ENCODE assay signal across 18 mouse cellular contexts in genomic region chr4:125313252-125313651, GRCm38 (mm10).
DNase-seq lines count a peak whose midpoint lies in the region; ATAC-seq and TF ChIP-seq lines count a peak whose summit lies in the region.
"Had no signal": no experiment of that assay in that cellular context is flagged by ENCODE, and none has a peak within 500 bp of the region (broad histone marks: within the 10 kb centered on the region; RNA-seq: fewer than 3 reads in every experiment).

No protein-coding gene starts in this region.

- peak overlapping the region; percentile 43 for H3K4me3 ChIP-seq in E14TG2a.4 (replicated peaks; ENCODE audit: low read length)
- H3K4me3 ChIP-seq in ES-Bruce4 (ENCODE audit: low read depth, low read length) = no peak overlapping the region
- no peak overlapping the region for H3K4me3 ChIP-seq in neural tube, embryonic 13.5 days
- H3K4me3 ChIP-seq: embryonic facial prominence, embryonic 15.5 days; heart, embryonic 10.5 days; intestine, embryonic 15.5 days had no signal

- no peak overlapping the region for H3K27ac ChIP-seq in ES-Bruce4 (ENCODE audit: insufficient read depth, low read length)
- H3K27ac ChIP-seq in neural tube, embryonic 13.5 days (replicated peaks) = 0 out of 2 replicates have a peak overlapping the region, but pooled peaks have one; percentile 14
- H3K27ac ChIP-seq: embryonic facial prominence, embryonic 15.5 days; heart, embryonic 10.5 days; intestine, embryonic 15.5 days had no signal

- ATAC-seq in neural tube, embryonic 13.5 days (ENCODE audit: low read depth) = no peak
- ATAC-seq: intestine, embryonic 15.5 days had no signal

- peak; percentile 84 for TF ChIP-seq EP300 in ES-Bruce4 (IDR thresholded peaks at IDR 0.05; ENCODE audit: insufficient read depth, low read depth, low read length)

- H3K4me1 ChIP-seq in E14TG2a.4 (replicated peaks; ENCODE audit: low read depth, low read length) = peaks cover 89% of the 10 kb centered on the region
- peaks cover 13% of the 10 kb centered on the region for H3K4me1 ChIP-seq in ES-Bruce4 (ENCODE audit: control insufficient read depth, insufficient read depth, low read length)
- H3K4me1 ChIP-seq in neural tube, embryonic 13.5 days (replicated peaks) = peaks cover 50% of the 10 kb centered on the region
- H3K4me1 ChIP-seq: embryonic facial prominence, embryonic 15.5 days; heart, embryonic 10.5 days; intestine, embryonic 15.5 days had no signal

- H3K9me3 ChIP-seq in E14TG2a.4 (ENCODE audit: low read length) (no peaks in the 10 kb centered on the region), ES-Bruce4 (replicated peaks; ENCODE audit: control insufficient read depth, insufficient read depth, low read length, poor library complexity, severe bottlenecking) (no peaks in the 10 kb centered on the region)
- H3K9me3 ChIP-seq in neural tube, embryonic 13.5 days = no peaks in the 10 kb centered on the region
- H3K9me3 ChIP-seq: embryonic facial prominence, embryonic 15.5 days; heart, embryonic 10.5 days; intestine, embryonic 15.5 days had no signal

- 3% methylated on average over 11 of the region's 11 CpGs for WGBS in neural tube, embryonic 13.5 days

- no peak for TF ChIP-seq POLR2A in ES-Bruce4 (IDR thresholded peaks at IDR 0.05; ENCODE audit: insufficient read depth, low read length)
- no peak for TF ChIP-seq POLR2A in brain, embryonic 14.5 days (IDR thresholded peaks at IDR 0.05; ENCODE audit: borderline replicate concordance, extremely low read depth, insufficient read depth, insufficient read length, poor library complexity, severe bottlenecking)

- H3K27me3 ChIP-seq in E14TG2a.4 (ENCODE audit: insufficient read depth, low read length) (peaks cover 84% of the 10 kb centered on the region), ES-Bruce4 (ENCODE audit: control insufficient read depth, insufficient read depth, low read length, poor library complexity, severe bottlenecking) (no peaks in the 10 kb centered on the region)
- peaks cover 5% of the 10 kb centered on the region; the same call in 1 of the 2 replicates for H3K27me3 ChIP-seq in neural tube, embryonic 13.5 days

- no peak overlapping the region for H3K9ac ChIP-seq in ES-Bruce4 (ENCODE audit: low read depth, poor library complexity, severe bottlenecking)
- H3K9ac ChIP-seq in neural tube, embryonic 13.5 days = no peak overlapping the region
- H3K9ac ChIP-seq: embryonic facial prominence, embryonic 15.5 days; intestine, embryonic 15.5 days had no signal

- no peaks in the 10 kb centered on the region for H3K36me3 ChIP-seq in E14TG2a.4 (ENCODE audit: insufficient read depth, low read length)
- no peaks in the 10 kb centered on the region for H3K36me3 ChIP-seq in ES-Bruce4 (ENCODE audit: control insufficient read depth, insufficient read depth, low read length, poor library complexity, severe bottlenecking)
- H3K36me3 ChIP-seq in neural tube, embryonic 13.5 days = no peaks in the 10 kb centered on the region
- H3K36me3 ChIP-seq: embryonic facial prominence, embryonic 15.5 days; heart, embryonic 10.5 days; intestine, embryonic 15.5 days had no signal

- no peak overlapping the region for H3K4me2 ChIP-seq in neural tube, embryonic 13.5 days
- H3K4me2 ChIP-seq: embryonic facial prominence, embryonic 15.5 days; intestine, embryonic 15.5 days; liver, embryonic 11.5 days had no signal

- TF ChIP-seq CTCF in E14TG2a.4 (conservative IDR thresholded peaks at IDR 0.05; ENCODE audit: low read length) (no peak), ES-Bruce4 (IDR thresholded peaks at IDR 0.05; ENCODE audit: low read depth, low read length) (no peak)
- no peak for TF ChIP-seq CTCF in brain, embryonic 14.5 days (IDR thresholded peaks at IDR 0.05; ENCODE audit: borderline replicate concordance, extremely low read depth, insufficient read depth, insufficient read length)

- DNase-seq in brain, embryonic 14.5 days (ENCODE audit: low read depth) = peak; percentile 65
- DNase-seq in right cerebral cortex, postnatal 4 days = no peak
- DNase-seq in thymus, postnatal 14 days = no peak
- DNase-seq in urinary bladder, adult 18-20 months (ENCODE audit: low spot score in 2 of 2) = no peak
- DNase-seq: adrenal gland, adult 8-10 months; cerebellum, postnatal 10 days; kidney, adult 9 months; kidney, postnatal 25 days; lung, adult 18-20 months; lung, postnatal 14 days; midbrain, embryonic 14.5 days had no signal
